Mouse (Mus musculus) liver, embryonic 13.5 days (tissue): ENCODE data around the gene Tubal3. TPM values are rescaled to one million over a fixed set of nuclear protein-coding genes. Genes with fewer than 3 reads are reported as not detected.
"Not testable (repeated sequence)": the region's sequence is repeated elsewhere in the genome, so short reads cannot be mapped to it uniquely, and the experiment has no call there.

ENCODE experiments used
- ATAC-seq: fragments of 200-750 bp; cut with Nextera tagmentation; 2 replicates; pipeline ENCODE4 v1.8.0; 2017; ENCODE audit warnings: low read depth, mild to moderate bottlenecking, moderate number of reproducible peaks, moderate library complexity
- DNase-seq: peaks from one replicate; pipeline ENCODE4 v3.0.0; 2022
- H3K27ac ChIP-seq: fragments of 300-500 bp; sonication (generic); 2 replicates; pipeline ENCODE4 v1.5.1; 2015; ENCODE audit warnings: moderate library complexity, mild to moderate bottlenecking, inconsistent platforms
- H3K27me3 ChIP-seq: fragments of 300-500 bp; sonication (generic); 2 replicates; pipeline ENCODE4 v1.6.1; 2015; ENCODE audit warnings: mild to moderate bottlenecking, inconsistent platforms
- H3K36me3 ChIP-seq: fragments of 300-500 bp; sonication (generic); 2 replicates; pipeline ENCODE4 v1.6.1; 2015; ENCODE audit warnings: mild to moderate bottlenecking, inconsistent platforms
- H3K4me1 ChIP-seq: fragments of 300-500 bp; sonication (generic); replicated peaks from 2 replicates; pipeline ENCODE4 v1.6.1; 2015; ENCODE audit warnings: inconsistent platforms
- H3K4me2 ChIP-seq: fragments of 300-500 bp; sonication (generic); 2 replicates; pipeline ENCODE4 v1.6.1; 2015; ENCODE audit warnings: inconsistent platforms, mild to moderate bottlenecking, moderate library complexity
- H3K4me3 ChIP-seq: fragments of 300-500 bp; sonication (generic); replicated peaks from 2 replicates; pipeline ENCODE4 v1.5.1; 2015; ENCODE audit warnings: mild to moderate bottlenecking, inconsistent platforms
- H3K9ac ChIP-seq: fragments of 300-500 bp; sonication (generic); 2 replicates; pipeline ENCODE4 v1.6.1; 2015; ENCODE audit warnings: mild to moderate bottlenecking, inconsistent platforms
- H3K9me3 ChIP-seq: fragments of 300-500 bp; sonication (generic); replicated peaks from 2 replicates; pipeline ENCODE4 v1.6.1; 2016; ENCODE audit warnings: inconsistent platforms
- WGBS: fragments of 180-500 bp; shearing (Covaris S2); methylation state at CpG from one replicate; pipeline ENCODE4 v1.1.7; 2015; ENCODE audit not compliant: insufficient replicate concordance; 5-methylcytosine and 5-hydroxymethylcytosine counted together
- polyA plus RNA-seq: library from polyadenylated mRNA; unstranded; fragments of >200 nt; fragmentation: Nextera tagmentation; extraction: Ambion mirVana; gene quantifications from 2 replicates; pipeline ENCODE4 v1.2.1, GENCODE M21; 2015

Gene Tubal3
- polyA plus RNA-seq, 1 experiment from 2014 or later: not detected

DNA sequence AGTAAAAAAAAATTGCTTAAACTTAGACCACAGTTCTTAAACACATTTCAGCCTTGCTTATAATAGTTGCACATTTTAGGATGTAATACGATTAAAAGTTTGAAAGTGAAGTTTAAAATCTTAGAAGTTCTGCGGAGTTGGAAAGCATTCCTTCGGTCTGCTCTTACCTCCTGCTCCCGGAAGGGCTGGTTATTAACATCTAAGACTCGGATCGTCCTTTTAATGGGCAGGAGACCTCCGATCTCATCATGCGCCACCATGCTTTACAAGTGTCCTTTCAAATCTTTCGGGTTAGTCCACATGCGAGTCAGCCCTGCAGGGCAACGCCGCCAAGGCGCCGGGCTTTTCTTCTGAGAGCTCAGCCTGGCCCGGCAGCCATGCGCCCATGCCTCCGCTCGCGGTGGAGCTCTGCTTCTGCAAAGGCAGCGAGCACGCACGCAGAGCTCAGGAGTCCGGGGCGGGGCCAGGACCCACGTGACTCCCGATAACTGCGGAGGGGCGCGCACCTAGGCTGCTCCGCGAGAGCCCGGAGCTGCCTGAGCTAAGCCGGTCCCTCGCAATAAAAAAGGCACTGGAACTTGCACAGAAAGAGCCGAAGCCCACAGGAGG lies 24.8 kb upstream of the Tubal3 start:
- ATAC-seq (peak; percentile 99), DNase-seq (peak; percentile 92)
- 1% methylated on average over 35 of the region's 35 CpGs for WGBS
- Histone ChIP-seq H3K36me3 (peaks cover 32% of the 10 kb centered on the region), H3K4me3 (peak overlapping the region; percentile 71), H3K4me1 (peaks cover 54% of the 10 kb centered on the region), H3K9ac (peak overlapping the region; percentile 83), H3K9me3 (no peaks in the 10 kb centered on the region), H3K27ac (peak overlapping the region; percentile 80), H3K4me2 (peak overlapping the region; percentile 69), H3K27me3 (no peaks in the 10 kb centered on the region)

- H3K27me3 ChIP-seq: no peaks in the 10 kb centered on the region
- H3K9ac ChIP-seq: no peak overlapping the region
- H3K4me2 ChIP-seq: no peak overlapping the region
- DNase-seq (no peak), ATAC-seq (no peak)
- H3K27ac ChIP-seq: peak overlapping the region; percentile 75; the same call in 1 of the 2 replicates
- H3K36me3 ChIP-seq: peaks cover 31% of the 10 kb centered on the region
- H3K9me3 ChIP-seq: no peaks in the 10 kb centered on the region
- H3K4me1 ChIP-seq: peaks cover 49% of the 10 kb centered on the region
- H3K4me3 ChIP-seq: no peak overlapping the region
- 82% methylated on average over 8 of the region's 8 CpGs for WGBS
Observed at GRCm38 (mm10) chr13:3894549-3894948, 23.5 kb upstream of the Tubal3 start.

DNA sequence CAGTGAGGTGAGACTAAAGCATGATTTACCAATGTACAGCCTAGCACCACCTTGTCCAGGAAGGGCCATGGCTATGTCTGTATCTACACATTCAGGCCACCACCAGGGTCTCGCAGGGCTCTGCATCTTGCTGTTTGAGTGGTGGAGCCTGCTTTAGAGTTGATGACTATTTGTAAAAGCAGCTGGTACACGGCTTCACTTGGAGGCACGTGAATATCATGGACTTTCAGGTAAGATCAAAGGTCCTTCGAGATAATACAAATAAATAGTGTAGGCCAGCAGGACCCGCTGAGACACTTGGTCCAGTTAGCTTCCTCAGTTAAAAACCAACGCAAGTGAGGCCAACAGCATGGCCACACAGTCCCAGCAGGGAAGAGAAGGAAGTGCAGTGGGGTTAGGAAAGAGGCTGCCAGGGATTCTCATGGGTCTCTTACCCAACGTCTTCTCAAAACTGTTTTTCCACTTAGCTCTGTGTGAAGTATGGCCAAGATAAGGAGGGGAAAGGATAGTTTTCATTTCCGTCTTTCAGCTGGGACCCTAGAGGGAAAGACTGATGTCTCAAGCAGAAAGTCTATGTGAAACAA lies 22.6 kb upstream of the Tubal3 start:
- ATAC-seq: no peak

DNA sequence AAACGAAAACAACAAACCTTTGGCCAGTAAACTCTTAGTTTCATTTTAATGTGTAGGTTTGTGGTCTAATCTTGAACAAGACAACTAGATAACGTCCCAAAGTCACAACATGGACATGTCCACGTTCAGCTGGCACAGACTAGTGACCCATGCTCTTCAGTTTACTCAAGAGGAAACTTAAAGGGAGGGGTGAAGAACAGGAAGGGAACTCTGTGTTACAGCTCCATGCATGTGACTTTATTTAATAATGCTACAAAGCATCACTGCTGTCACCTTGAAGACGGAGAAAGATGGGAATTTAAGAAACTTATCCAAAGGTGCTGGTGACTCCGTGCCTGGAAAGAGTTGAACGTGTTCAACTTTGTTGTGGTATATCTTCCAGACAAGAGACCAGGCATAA lies 22.0 kb upstream of the Tubal3 start:
- 71% methylated on average over 6 of the region's 6 CpGs for WGBS
- no peak for DNase-seq

More for the DNA sequence above, 22.6 kb upstream of the Tubal3 start:
- Histone ChIP-seq H3K27ac (0 out of 2 replicates have a peak overlapping the region, but pooled peaks have one; percentile 14), H3K9me3 (no peaks in the 10 kb centered on the region), H3K9ac (no peak overlapping the region), H3K4me3 (no peak overlapping the region), H3K4me2 (no peak overlapping the region), H3K27me3 (no peaks in the 10 kb centered on the region), H3K4me1 (peaks cover 40% of the 10 kb centered on the region), H3K36me3 (peaks cover 26% of the 10 kb centered on the region)
- WGBS: 67% methylated on average over 8 of the region's 8 CpGs
- no peak for DNase-seq

DNA sequence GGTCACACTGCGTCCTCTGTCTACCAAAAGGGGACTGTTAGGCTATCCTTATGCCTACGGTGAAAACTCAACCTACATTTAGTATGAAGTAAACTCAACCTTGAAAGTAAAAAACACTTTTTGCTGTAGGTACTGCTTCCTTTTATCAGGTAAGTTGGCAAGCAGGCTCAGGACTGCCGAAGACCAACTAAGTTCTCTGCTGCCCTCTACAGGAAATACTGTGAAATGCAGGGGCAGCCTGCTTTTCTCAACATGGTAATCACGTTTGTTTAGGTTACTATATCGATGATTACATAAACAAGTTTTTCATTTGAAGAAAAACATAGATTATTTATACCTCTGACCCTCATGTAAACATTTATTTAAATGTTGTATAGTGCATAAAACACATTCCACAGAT lies 21.2 kb upstream of the Tubal3 start:
- WGBS: 30% methylated on average over 5 of the region's 5 CpGs
- ATAC-seq (no peak), DNase-seq (peak; percentile 58)
- Histone ChIP-seq H3K27ac (no peak overlapping the region), H3K4me2 (no peak overlapping the region), H3K9ac (no peak overlapping the region), H3K4me1 (peaks cover 28% of the 10 kb centered on the region), H3K36me3 (peaks cover 26% of the 10 kb centered on the region), H3K4me3 (no peak overlapping the region), H3K9me3 (no peaks in the 10 kb centered on the region), H3K27me3 (no peaks in the 10 kb centered on the region)

More for the DNA sequence above, 22.0 kb upstream of the Tubal3 start:
- H3K9me3 ChIP-seq: no peaks in the 10 kb centered on the region
- no peak for ATAC-seq
- peaks cover 26% of the 10 kb centered on the region for H3K36me3 ChIP-seq
- no peak overlapping the region for H3K4me2 ChIP-seq
- H3K27ac ChIP-seq: no peak overlapping the region
- H3K4me1 ChIP-seq: peaks cover 35% of the 10 kb centered on the region
- no peak overlapping the region for H3K9ac ChIP-seq
- H3K4me3 ChIP-seq: no peak overlapping the region
- no peaks in the 10 kb centered on the region for H3K27me3 ChIP-seq

DNA sequence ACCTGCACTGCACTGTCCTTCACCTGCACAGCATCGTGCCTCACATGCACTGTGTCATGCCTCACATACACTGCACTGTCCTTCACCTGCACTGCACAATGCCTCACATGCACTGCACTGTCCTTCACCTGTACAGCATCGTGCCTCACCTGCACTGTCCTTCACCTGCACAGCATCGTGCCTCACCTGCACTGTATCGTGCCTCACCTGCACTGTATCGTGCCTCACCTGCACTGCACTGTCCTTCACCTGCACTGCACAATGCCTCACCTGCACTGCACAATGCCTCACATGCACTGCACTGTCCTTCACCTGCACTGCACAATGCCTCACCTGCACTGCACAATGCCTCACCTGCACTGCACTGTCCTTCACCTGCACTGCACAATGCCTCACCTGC lies 19.9 kb upstream of the Tubal3 start:
- peaks cover 24% of the 10 kb centered on the region for H3K4me1 ChIP-seq
- ATAC-seq, H3K4me2 ChIP-seq, H3K9me3 ChIP-seq, H3K9ac ChIP-seq, H3K27ac ChIP-seq, H3K27me3 ChIP-seq, DNase-seq, H3K4me3 ChIP-seq: not testable (repeated sequence)
- H3K36me3 ChIP-seq: peaks cover 30% of the 10 kb centered on the region
- 87% methylated on average over 5 of the region's 5 CpGs for WGBS

- WGBS: 87% methylated on average over 9 of the region's 9 CpGs
- Histone ChIP-seq H3K9ac (no peak overlapping the region), H3K4me2 (no peak overlapping the region), H3K27me3 (no peaks in the 10 kb centered on the region), H3K4me3 (no peak overlapping the region), H3K9me3 (no peaks in the 10 kb centered on the region), H3K4me1 (peaks cover 16% of the 10 kb centered on the region), H3K36me3 (peaks cover 30% of the 10 kb centered on the region), H3K27ac (no peak overlapping the region)
- ATAC-seq (no peak), DNase-seq (no peak)
Observed at GRCm38 (mm10) chr13:3899301-3899700, 18.8 kb upstream of the Tubal3 start.

GRCm38 (mm10) chr13:3907151-3907696 lies 10.8 kb upstream of the Tubal3 start:
- Histone ChIP-seq H3K9me3 (no peaks in the 10 kb centered on the region), H3K4me1 (peaks cover 6% of the 10 kb centered on the region), H3K9ac (no peak overlapping the region), H3K27me3 (no peaks in the 10 kb centered on the region), H3K36me3 (peaks cover 45% of the 10 kb centered on the region), H3K4me2 (no peak overlapping the region), H3K4me3 (no peak overlapping the region), H3K27ac (no peak overlapping the region)
- WGBS: 62% methylated on average over 6 of the region's 6 CpGs
- no peak for ATAC-seq
- DNase-seq: no peak

DNA sequence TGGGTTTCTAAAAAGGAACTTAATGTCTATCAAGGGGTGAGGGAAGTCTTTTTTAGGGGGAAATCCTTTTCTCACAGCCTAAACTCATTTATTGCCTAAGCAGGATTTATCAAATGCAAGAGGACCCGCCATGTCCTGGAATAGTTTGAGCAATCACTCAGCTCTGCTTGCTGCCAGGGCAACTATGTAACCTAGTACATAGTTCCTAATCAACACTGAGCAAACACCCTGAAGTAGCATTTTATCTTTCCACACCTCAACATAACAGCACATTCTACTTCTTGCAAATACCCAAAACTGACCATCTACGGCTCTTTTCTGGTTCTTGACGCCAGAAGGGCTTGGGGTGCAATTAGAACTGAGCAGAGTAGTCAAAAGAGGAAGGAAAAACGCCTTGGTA lies 9.8 kb upstream of the Tubal3 start:
- peaks cover 6% of the 10 kb centered on the region for H3K4me1 ChIP-seq
- no peak overlapping the region for H3K4me3 ChIP-seq
- H3K36me3 ChIP-seq: peaks cover 46% of the 10 kb centered on the region
- ATAC-seq (no peak), DNase-seq (no peak)
- no peak overlapping the region for H3K4me2 ChIP-seq
- H3K9me3 ChIP-seq: no peaks in the 10 kb centered on the region
- no peak overlapping the region for H3K27ac ChIP-seq
- WGBS: 54% methylated on average over 4 of the region's 4 CpGs
- no peak overlapping the region for H3K9ac ChIP-seq
- no peaks in the 10 kb centered on the region for H3K27me3 ChIP-seq

- Histone ChIP-seq H3K36me3 (peaks cover 46% of the 10 kb centered on the region), H3K9me3 (no peaks in the 10 kb centered on the region), H3K4me3 (no peak overlapping the region), H3K27me3 (no peaks in the 10 kb centered on the region), H3K4me1 (peaks cover 15% of the 10 kb centered on the region), H3K27ac (no peak overlapping the region), H3K9ac (no peak overlapping the region), H3K4me2 (no peak overlapping the region)
- 89% methylated on average over 5 of the region's 5 CpGs for WGBS
- ATAC-seq (no peak), DNase-seq (no peak)
Observed at GRCm38 (mm10) chr13:3910356-3910755, 7.7 kb upstream of the Tubal3 start.

DNA sequence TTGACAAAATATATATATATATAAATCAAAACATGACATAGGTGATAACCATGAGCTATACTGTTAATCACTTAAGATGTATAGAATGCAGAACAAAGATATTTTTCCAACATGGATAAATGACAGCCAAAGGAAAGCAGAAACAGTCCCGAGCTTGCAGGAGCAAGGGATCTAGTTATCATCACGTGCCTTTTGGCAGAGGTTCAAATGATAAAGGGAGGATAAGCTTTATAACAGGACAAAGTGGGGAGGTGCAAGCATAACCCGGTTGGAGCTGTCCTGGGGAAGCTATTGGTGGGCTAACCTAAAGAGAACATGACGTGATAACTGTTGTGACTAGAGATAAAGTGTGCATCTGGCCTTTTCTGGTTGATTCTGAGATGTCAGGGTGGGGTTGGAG lies 4.6 kb upstream of the Tubal3 start:
- H3K27me3 ChIP-seq: no peaks in the 10 kb centered on the region
- H3K9me3 ChIP-seq: no peaks in the 10 kb centered on the region
- H3K9ac ChIP-seq: no peak overlapping the region
- H3K4me3 ChIP-seq: no peak overlapping the region
- H3K27ac ChIP-seq: no peak overlapping the region
- WGBS: 35% methylated on average over 4 of the region's 4 CpGs
- peaks cover 32% of the 10 kb centered on the region for H3K4me1 ChIP-seq
- no peak for ATAC-seq
- peaks cover 39% of the 10 kb centered on the region for H3K36me3 ChIP-seq
- H3K4me2 ChIP-seq: no peak overlapping the region
- DNase-seq: no peak

- DNase-seq (no peak), ATAC-seq (no peak)
- no peaks in the 10 kb centered on the region for H3K9me3 ChIP-seq
- no peak overlapping the region for H3K4me2 ChIP-seq
- H3K9ac ChIP-seq: no peak overlapping the region
- no peaks in the 10 kb centered on the region for H3K4me1 ChIP-seq
- H3K27ac ChIP-seq: no peak overlapping the region
- no peaks in the 10 kb centered on the region for H3K36me3 ChIP-seq
- no peaks in the 10 kb centered on the region for H3K27me3 ChIP-seq
- no peak overlapping the region for H3K4me3 ChIP-seq
- 66% methylated on average over 5 of the region's 5 CpGs for WGBS
Observed at GRCm38 (mm10) chr13:3924483-3924882, 6.4 kb downstream of the Tubal3 start.
